Mouse (Mus musculus): ENCODE measurements around the gene Pnp.
"Not testable (repeated sequence)": the region's sequence is repeated elsewhere in the genome, so short reads cannot be mapped to it uniquely, and the experiment has no call there.

The Pnp gene

DNA sequence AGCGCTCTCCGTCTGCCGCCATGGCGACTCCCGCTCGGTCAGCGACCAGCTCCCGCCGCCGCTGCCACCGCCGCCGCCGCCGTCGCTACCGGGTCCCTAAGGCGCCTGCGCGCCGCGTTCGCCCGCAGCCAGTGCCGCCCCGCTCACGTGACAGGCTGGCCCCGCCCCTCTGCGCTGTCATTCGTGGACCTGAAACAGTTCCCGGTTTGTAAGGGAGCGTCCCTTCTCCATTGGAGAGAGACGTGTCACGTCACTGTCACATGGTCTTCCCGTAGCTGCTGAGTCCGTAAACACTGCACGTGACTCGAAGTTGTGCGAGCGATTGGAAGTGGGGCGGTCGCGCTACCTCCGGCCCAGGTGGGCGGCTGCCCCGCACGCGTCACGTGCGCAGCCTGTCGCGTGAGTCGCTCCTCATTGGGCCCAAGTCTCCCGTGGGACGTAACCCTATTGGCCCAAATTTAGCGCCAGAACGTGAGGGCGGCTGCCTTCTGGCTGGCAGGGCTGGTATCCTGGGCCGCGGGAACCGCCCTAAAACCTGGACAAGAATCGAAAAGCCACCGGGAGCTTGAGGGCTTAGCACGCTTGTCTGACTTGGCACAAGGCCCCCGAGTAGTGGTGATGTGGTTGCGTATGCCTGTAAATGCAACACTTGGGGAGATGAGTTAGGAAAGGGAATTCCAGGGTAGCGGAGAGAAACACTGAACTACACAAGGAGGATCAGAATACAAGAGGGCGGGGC lies at the start of gene Pnp, which contains the start of gene Pip4p1:
Pnp (plus strand) TSS at position 329 of the 739 bp plus-strand sequence.
Pip4p1 (minus strand) TSS at position 103 of the 739 bp plus-strand sequence.
- in situ Hi-C loops (cut with MboI; ENCODE audit: low pct_unique_long_range_greater_than_20kb in 1 of 2, low sequenced_read_pairs in 2 of 2, unreplicated experiment in 1 of 2): loop anchor here in 1 of 2 experiments (25.0 kb wide), 1 partner anchor 1081 kb away; the partner anchor contains the start of genes Tmem253 and Zfp219

DNA sequence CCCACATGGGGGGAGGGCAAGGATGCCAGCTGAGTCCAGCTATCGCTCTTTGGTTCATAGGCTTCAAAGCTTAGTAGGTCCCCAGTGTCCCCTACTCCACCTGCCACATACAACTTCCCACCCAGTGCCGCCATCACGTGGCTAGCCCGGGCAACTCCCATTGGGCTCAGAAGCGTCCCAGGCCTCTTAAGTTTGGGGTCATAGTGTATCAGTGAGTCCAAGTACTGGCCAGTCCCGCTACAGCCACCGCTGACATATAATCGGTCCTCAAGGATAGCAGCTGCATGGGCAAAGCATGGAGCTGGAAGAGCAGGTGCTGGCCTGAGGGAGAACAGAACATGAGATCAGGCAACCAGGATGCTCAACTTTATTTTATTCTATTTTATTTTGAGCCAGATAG lies 39.3 kb upstream of the Pnp start:
- in situ Hi-C loops (cut with MboI; ENCODE audit: low pct_unique_long_range_greater_than_20kb in 1 of 2, low sequenced_read_pairs in 2 of 2, unreplicated experiment in 1 of 2): no loop called here

DNA sequence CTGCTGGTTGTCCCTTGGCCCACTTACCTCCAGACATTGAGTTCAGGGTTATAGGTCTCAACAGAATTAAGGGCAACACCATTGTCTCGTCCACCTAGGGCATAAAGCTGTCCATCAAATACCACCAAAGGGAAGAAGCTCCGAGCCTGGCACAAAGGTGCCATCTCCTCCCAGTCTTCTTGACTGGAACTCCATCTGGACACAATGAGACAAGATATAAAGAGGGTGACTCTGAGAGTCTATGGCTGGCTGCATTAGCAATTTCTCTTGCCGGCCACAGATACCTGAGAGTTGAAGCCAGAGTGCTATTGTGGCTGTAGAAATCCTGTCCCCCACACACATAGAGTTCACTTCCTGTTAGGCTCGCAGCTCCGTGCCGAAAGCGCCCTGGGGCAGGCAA lies 38.8 kb upstream of the Pnp start:
- in situ Hi-C loops (cut with MboI; ENCODE audit: low pct_unique_long_range_greater_than_20kb in 1 of 2, low sequenced_read_pairs in 2 of 2, unreplicated experiment in 1 of 2): no loop called here

DNA sequence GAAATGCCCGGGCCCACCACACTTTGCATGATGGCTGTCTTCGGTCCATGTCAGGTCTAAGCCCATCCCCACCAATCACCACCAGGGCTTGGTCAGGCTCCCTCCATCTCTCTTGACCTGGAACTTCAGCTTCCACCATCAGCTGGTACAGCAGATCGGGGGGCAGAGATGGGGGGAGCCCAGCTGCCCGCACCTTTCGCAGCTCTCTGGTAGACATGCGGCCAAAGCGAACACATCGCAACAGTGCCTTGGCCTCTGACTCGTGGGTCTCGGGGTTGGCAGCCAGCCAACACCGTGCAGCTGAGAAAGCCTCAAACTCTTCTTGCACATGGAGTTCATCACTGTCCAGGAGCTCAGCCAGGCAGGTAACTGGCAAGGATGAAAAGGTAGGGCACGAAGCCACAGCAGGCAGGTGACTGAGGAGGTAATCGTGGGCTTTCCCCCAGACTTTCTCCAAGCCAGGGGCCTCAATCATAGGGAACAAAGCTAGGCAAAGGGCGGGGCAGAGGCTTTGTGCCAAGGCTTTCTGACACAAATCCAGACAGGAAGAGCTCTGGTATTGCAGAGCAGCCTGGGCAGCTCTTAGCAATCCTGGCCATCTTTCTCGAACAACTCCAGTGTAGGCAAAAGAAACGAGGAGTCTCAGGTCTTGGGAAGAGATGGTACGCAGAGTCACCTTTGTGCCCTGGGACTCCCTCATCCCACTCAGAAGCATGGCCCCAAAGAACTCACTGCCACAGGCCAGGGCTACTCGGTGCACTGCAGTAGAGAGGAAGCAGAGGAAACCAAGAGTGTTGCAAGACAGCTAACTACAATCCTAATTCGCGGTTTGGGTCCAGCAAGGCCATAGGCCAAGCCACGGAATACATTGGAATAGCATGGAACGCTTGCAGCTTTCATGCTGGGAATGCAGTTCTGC lies 38.1 kb upstream of the Pnp start:
- in situ Hi-C loops (cut with MboI; ENCODE audit: low pct_unique_long_range_greater_than_20kb in 1 of 2, low sequenced_read_pairs in 2 of 2, unreplicated experiment in 1 of 2): no loop called here

- in situ Hi-C loops (cut with MboI; ENCODE audit: low pct_unique_long_range_greater_than_20kb in 1 of 2, low sequenced_read_pairs in 2 of 2, unreplicated experiment in 1 of 2): no loop called here
Observed at GRCm38 (mm10) chr14:50895407-50895806, 35.5 kb upstream of the Pnp start.

GRCm38 (mm10) chr14:50895985-50896746 lies 34.7 kb upstream of the Pnp start:
- in situ Hi-C loops (cut with MboI; ENCODE audit: low pct_unique_long_range_greater_than_20kb in 1 of 2, low sequenced_read_pairs in 2 of 2, unreplicated experiment in 1 of 2): no loop called here

GRCm38 (mm10) chr14:50896747-50897373 lies 34.0 kb upstream of the Pnp start:
- in situ Hi-C loops (cut with MboI; ENCODE audit: low pct_unique_long_range_greater_than_20kb in 1 of 2, low sequenced_read_pairs in 2 of 2, unreplicated experiment in 1 of 2): no loop called here

DNA sequence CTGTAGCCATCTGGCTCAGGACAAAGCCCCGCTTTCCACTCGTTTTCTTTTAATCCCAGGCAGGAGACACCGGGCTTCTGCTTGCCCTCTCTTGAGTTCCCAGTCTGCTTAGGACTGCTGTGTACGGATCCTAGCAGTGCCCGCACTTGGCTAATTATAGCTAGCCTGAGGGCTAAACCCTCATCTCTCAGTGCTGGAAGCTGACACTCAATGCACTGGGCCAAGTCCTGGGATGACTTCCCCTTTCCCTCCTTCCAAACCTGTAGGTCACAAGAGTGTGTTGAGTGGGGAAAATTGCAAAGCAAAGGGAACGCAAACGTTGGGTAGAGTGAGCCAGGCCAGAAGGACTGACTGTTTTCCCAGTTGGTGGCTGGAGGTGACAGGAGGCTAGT lies 33.5 kb upstream of the Pnp start, which contains the start of gene Klhl33:
Klhl33 (minus strand) TSS at position 134 of the 392 bp plus-strand sequence.
- in situ Hi-C loops (cut with MboI; ENCODE audit: low pct_unique_long_range_greater_than_20kb in 1 of 2, low sequenced_read_pairs in 2 of 2, unreplicated experiment in 1 of 2): no loop called here

DNA sequence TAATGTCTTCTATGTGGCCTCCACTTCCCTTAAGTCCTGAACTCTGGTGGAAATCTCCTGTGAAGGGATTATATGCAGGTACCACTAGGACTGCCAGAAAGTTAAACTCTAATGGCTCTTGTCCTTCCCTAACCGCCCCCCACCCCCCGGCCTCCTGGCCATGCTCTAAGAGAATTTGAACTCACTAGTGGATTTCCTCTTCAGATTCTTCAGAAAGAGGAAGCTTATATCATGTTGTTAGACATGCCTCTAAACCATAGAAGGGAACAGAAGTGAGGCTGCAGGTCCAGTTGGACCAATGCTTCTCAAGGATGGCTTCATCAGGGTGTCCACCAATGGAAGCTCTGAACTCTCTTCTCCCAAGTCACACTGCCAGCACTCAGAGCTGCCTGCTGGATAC lies 32.9 kb upstream of the Pnp start:
- in situ Hi-C loops (cut with MboI; ENCODE audit: low pct_unique_long_range_greater_than_20kb in 1 of 2, low sequenced_read_pairs in 2 of 2, unreplicated experiment in 1 of 2): not testable (repeated sequence)

DNA sequence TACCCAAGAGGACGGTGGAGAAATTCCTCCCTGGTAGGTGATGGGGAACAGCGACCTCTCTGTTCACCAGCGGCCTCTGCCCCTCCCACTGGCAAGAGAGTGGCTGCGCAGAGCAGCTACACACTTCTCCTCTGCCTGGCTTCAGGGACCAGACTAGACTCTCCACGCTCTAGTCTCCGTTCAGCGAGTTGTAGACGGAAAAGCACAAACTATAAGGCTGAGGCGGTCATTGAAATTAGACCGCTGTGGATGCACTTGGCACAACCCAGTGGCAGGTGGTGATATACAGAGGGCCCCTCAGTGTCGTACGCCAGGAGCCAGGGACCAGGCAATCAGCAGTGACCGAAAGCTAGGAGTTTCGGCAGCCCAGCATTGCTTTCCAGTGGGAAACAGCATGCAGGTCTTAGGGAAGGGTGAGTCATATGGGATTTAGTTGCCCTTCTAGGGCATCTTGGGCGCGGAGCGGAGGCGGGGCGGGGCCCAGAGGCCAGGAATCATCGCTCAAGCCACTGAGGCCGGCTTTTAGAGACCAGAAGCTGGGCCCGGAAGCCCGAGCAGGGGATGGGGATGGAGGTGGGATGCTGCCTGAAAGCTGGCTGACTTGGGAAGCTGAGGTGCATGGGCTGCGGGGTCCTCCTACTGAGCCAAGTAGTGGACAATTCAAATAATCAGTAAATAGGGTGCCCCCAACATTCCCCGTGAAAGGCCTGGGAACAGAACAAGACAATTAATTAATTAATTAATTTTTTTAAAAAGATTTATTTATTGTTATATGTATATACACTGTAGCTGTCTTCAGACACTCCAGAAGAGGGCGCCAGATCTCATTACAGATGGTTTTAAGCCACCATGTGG lies 26.7 kb upstream of the Pnp start:
- in situ Hi-C loops (cut with MboI; ENCODE audit: low pct_unique_long_range_greater_than_20kb in 1 of 2, low sequenced_read_pairs in 2 of 2, unreplicated experiment in 1 of 2): no loop called here

DNA sequence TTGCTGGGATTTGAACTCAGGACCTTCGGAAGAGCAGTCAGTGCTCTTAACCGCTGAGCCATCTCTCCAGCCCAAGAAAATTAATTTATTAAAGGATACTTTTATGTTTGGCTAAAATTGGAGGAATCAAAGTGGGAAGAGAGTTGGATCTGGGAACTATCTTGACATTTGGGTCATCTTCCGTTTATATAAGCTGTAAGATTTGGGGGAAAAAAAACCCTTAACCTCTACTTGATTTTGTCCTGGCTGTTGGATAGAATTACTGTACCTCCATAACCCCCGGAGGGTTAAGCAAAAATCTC lies 26.1 kb upstream of the Pnp start:
- in situ Hi-C loops (cut with MboI; ENCODE audit: low pct_unique_long_range_greater_than_20kb in 1 of 2, low sequenced_read_pairs in 2 of 2, unreplicated experiment in 1 of 2): no loop called here

DNA sequence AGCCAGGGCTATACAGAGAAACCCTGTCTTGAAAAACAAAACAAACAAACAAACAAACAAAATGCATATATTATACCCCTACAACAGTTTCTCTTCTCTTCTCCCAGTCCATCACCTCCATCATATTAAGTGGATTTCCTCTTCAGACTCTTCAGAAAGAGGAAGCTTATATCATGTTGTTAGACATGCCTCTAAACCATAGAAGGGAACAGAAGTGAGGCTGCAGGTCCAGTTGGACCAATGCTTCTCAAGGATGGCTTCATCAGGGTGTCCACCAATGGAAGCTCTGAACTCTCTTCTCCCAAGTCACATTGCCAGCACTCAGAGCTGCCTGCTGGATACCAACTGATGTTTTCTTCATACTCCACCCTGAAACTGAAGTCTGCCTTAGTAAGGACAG lies 25.6 kb upstream of the Pnp start:
- in situ Hi-C loops (cut with MboI; ENCODE audit: low pct_unique_long_range_greater_than_20kb in 1 of 2, low sequenced_read_pairs in 2 of 2, unreplicated experiment in 1 of 2): not testable (repeated sequence)

- in situ Hi-C loops (cut with MboI; ENCODE audit: low pct_unique_long_range_greater_than_20kb in 1 of 2, low sequenced_read_pairs in 2 of 2, unreplicated experiment in 1 of 2): no loop called here
Observed at GRCm38 (mm10) chr14:50908126-50908525, 22.8 kb upstream of the Pnp start.

- in situ Hi-C loops (cut with MboI; ENCODE audit: low pct_unique_long_range_greater_than_20kb in 1 of 2, low sequenced_read_pairs in 2 of 2, unreplicated experiment in 1 of 2): no loop called here
Observed at GRCm38 (mm10) chr14:50911356-50911755, 19.5 kb upstream of the Pnp start.

DNA sequence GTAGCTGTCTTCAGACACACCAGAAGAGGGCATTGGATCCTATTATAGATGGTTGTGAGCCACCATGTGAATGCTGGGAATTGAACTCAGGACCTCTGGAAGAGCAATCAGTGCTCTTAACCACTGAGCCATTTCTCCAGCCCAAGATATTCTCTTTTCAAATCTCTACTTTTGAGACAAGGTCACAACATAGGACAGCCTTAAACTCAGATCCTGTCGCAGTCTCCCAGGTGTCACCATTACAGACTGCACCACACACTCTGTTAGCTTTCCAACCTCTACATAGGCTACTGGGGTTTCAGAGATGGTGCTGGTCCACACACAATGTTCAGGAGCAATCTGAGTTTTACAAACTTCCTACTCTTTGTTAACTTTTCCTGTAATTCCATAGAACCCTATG lies 7.4 kb upstream of the Pnp start:
- in situ Hi-C loops (cut with MboI; ENCODE audit: low pct_unique_long_range_greater_than_20kb in 1 of 2, low sequenced_read_pairs in 2 of 2, unreplicated experiment in 1 of 2): not testable (repeated sequence)

DNA sequence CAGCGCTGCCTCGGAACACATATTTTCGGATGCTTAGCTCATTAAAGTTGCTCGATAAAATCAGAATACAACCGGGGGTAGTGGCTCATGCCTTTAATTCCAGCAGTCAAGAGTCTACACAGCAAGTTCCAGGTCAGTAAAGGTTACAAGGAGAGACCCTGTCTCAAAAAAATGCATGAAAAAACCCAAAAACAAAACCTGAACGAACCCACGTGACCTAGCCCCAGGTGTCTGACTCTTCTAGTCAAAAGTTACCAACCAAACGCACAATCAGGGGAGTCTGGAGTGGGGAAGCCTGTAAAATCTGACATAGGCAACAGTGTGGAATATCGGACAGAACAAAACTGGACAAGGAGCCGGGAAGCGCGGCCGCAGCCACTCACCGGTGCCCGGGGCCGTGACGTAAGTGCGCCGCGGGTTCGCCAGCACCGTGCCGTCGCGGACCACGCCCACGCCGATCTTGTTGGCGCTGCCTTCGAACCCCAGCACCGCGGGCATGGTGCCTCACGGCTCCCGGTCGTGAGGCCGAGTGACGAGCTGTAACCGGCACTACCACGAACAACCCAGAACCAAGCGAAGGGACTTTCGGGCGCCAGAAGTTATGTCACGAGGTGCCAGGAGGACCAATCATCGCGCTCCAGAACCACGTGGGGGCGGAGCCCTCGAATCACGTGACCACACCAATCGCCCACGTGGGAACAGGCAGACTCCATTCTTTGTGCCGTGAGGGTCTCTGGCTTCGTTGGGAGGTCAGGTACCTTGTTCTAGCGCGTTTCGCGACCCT lies 6.4 kb upstream of the Pnp start, which contains the start of the genes Osgep and Apex1:
Osgep (minus strand) TSS at position 613 of the 784 bp plus-strand sequence.
Apex1 (plus strand) TSS at position 688 of the 784 bp plus-strand sequence.
- in situ Hi-C loops (cut with MboI; ENCODE audit: low pct_unique_long_range_greater_than_20kb in 1 of 2, low sequenced_read_pairs in 2 of 2, unreplicated experiment in 1 of 2): loop anchor here in 1 of 2 experiments (25.0 kb wide), 1 partner anchor 1088 kb away; the partner anchor contains the start of genes Tmem253 and Zfp219

All from mouse embryonic stem cell (cell line).